In the genomic region with DNA sequence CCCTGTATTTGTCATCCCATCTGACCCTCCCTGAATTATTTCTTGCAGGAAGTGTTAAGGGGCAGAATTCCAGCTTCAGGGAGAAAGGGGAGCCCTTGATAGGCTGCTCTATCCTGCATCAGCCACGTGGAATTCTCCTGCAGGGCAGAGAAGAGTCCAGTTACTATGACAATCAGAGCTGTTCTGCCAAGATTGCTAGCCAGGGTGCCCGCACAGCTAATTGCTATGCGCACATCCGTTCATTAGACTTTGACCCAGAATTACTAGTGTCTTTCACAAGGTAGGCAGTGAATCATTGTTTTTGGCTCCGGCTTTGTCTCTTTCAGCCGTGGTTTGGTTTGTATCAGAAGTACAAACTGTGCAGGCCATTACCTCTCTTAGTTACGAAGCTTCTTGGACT, we compare ENCODE assay signal across 8 mouse cellular contexts. TPM values are rescaled to one million over a fixed set of nuclear protein-coding genes. Genes with fewer than 3 reads are reported as not detected.
DNase-seq lines count a peak whose midpoint lies in the region; ATAC-seq lines count a peak whose summit lies in the region.

No protein-coding gene starts in this region.

- no peak overlapping the region for H3K27ac ChIP-seq in midbrain, embryonic 16.5 days (ENCODE audit: low read length)

- H3K4me2 ChIP-seq in midbrain, embryonic 16.5 days (ENCODE audit: low read length): no peak overlapping the region

- H3K9me3 ChIP-seq in midbrain, embryonic 16.5 days (replicated peaks; ENCODE audit: control insufficient read depth, low read length, poor library complexity, severe bottlenecking): no peaks in the 10 kb centered on the region

- peak; percentile 86 for ATAC-seq in midbrain, embryonic 16.5 days
- no peak for ATAC-seq in megakaryocyte, adult 5-6 weeks (ENCODE audit: poor library complexity, severe bottlenecking)

- H3K36me3 ChIP-seq in midbrain, embryonic 16.5 days (ENCODE audit: control insufficient read depth, insufficient read depth, low read length): no peaks in the 10 kb centered on the region

- WGBS in midbrain, embryonic 16.5 days: 44% methylated on average over 7 of the region's 7 CpGs

- DNase-seq in layer of hippocampus, adult 11-12 months (ENCODE audit: low spot score): peak; percentile 15
- no peak for DNase-seq in layer of hippocampus, adult 9-10 months (ENCODE audit: low spot score)
- DNase-seq in cerebellum, postnatal 10 days: peak; percentile 23 to 30
- peak; percentile 56 for DNase-seq in kidney, adult 18-20 months
- DNase-seq in thymus, postnatal 25 days: no peak
- no peak for DNase-seq in lung, adult 18-20 months

- no peaks in the 10 kb centered on the region; the same call in 1 of the 2 replicates for H3K4me1 ChIP-seq in midbrain, embryonic 16.5 days (ENCODE audit: control insufficient read depth, insufficient read depth, low read length)

- H3K4me3 ChIP-seq in midbrain, embryonic 16.5 days (ENCODE audit: low read depth, low read length): no peak overlapping the region

- no peak overlapping the region for H3K9ac ChIP-seq in midbrain, embryonic 16.5 days (ENCODE audit: low read depth, low read length)

- no peaks in the 10 kb centered on the region for H3K27me3 ChIP-seq in midbrain, embryonic 16.5 days (ENCODE audit: control insufficient read depth, insufficient read depth, low read depth, low read length)

RNA-seq across cellular contexts. Expression of gene Vav3, which starts 33.0 kb away (rescaled TPM):
- 18.9 and 29.6 TPM in 2 replicates for polyA plus RNA-seq in midbrain, embryonic 16.5 days (2015; fragmentation: Nextera tagmentation; extraction: Ambion mirVana)
- 44.2 and 49.7 TPM in 2 replicates for total RNA-seq in megakaryocyte, adult 5-6 weeks (2015)
- total RNA-seq in megakaryocyte, adult 5-6 weeks (2017): 60.9 and 67.8 TPM in 2 replicates

Comparison
In these comparisons a context has a peak if more than half of its experiments do, and no peak if none do; other contexts are left out.
1. DNase-seq: peak in layer of hippocampus, adult 11-12 months (single experiment), cerebellum, postnatal 10 days (2 of 2) and kidney, adult 18-20 months (single experiment); none in layer of hippocampus, adult 9-10 months (single experiment), thymus, postnatal 25 days (single experiment) and lung, adult 18-20 months (0 of 2).